Mouse (Mus musculus): ENCODE measurements around the gene Ranbp3l. TPM values are rescaled to one million over a fixed set of nuclear protein-coding genes. Genes with fewer than 3 reads are reported as not detected.

Ranbp3l gene
- polyA plus RNA-seq, 1 experiment: not detected

GRCm38 (mm10) chr15:9093598-9094365 lies 126.0 kb downstream of the Ranbp3l start:
- no peaks in the 10 kb centered on the region for H3K27me3 ChIP-seq (ENCODE audit: control insufficient read depth, insufficient read depth, low read length, poor library complexity, severe bottlenecking)
- H3K9ac ChIP-seq (ENCODE audit: low read depth, poor library complexity, severe bottlenecking): no peak overlapping the region
- no peaks in the 10 kb centered on the region for H3K4me1 ChIP-seq (ENCODE audit: control insufficient read depth, insufficient read depth, low read length)
- TF ChIP-seq POLR2A (IDR thresholded peaks at IDR 0.05; ENCODE audit: insufficient read depth, low read length) (no peak), EP300 (IDR thresholded peaks at IDR 0.05; ENCODE audit: insufficient read depth, low read depth, low read length) (no peak), CTCF (IDR thresholded peaks at IDR 0.05; ENCODE audit: low read depth, low read length) (no peak)
- 0 out of 2 replicates have a peak overlapping the region, but pooled peaks have one; percentile 2 for H3K27ac ChIP-seq (ENCODE audit: insufficient read depth, low read length)
- peaks cover 7% of the 10 kb centered on the region for H3K36me3 ChIP-seq (ENCODE audit: control insufficient read depth, insufficient read depth, low read length, poor library complexity, severe bottlenecking)
- H3K9me3 ChIP-seq (replicated peaks; ENCODE audit: control insufficient read depth, insufficient read depth, low read length, poor library complexity, severe bottlenecking): no peaks in the 10 kb centered on the region; the same call in 1 of the 2 replicates
- peak overlapping the region; percentile 21 for H3K4me3 ChIP-seq (ENCODE audit: low read depth, low read length)

GRCm38 (mm10) chr15:9094366-9094750 lies 126.6 kb downstream of the Ranbp3l start:
- peak; percentile 91 for TF ChIP-seq EP300 (IDR thresholded peaks at IDR 0.05; ENCODE audit: insufficient read depth, low read depth, low read length)
- no peak for TF ChIP-seq POLR2A (IDR thresholded peaks at IDR 0.05; ENCODE audit: insufficient read depth, low read length)

GRCm38 (mm10) chr15:9096865-9097264 lies 129.1 kb downstream of the Ranbp3l start:
- Histone ChIP-seq H3K36me3 (ENCODE audit: control insufficient read depth, insufficient read depth, low read length, poor library complexity, severe bottlenecking) (peaks cover 12% of the 10 kb centered on the region), H3K9me3 (replicated peaks; ENCODE audit: control insufficient read depth, insufficient read depth, low read length, poor library complexity, severe bottlenecking) (no peaks in the 10 kb centered on the region; the same call in 1 of the 2 replicates), H3K9ac (ENCODE audit: low read depth, poor library complexity, severe bottlenecking) (no peak overlapping the region), H3K4me3 (ENCODE audit: low read depth, low read length) (no peak overlapping the region), H3K4me1 (ENCODE audit: control insufficient read depth, insufficient read depth, low read length) (no peaks in the 10 kb centered on the region), H3K27me3 (ENCODE audit: control insufficient read depth, insufficient read depth, low read length, poor library complexity, severe bottlenecking) (no peaks in the 10 kb centered on the region), H3K27ac (ENCODE audit: insufficient read depth, low read length) (no peak overlapping the region)
- TF ChIP-seq CTCF (IDR thresholded peaks at IDR 0.05; ENCODE audit: low read depth, low read length) (no peak), POLR2A (IDR thresholded peaks at IDR 0.05; ENCODE audit: insufficient read depth, low read length) (no peak), EP300 (IDR thresholded peaks at IDR 0.05; ENCODE audit: insufficient read depth, low read depth, low read length) (no peak)

More at GRCm38 (mm10) chr15:9094366-9094750, 126.6 kb downstream of the Ranbp3l start:
- no peaks in the 10 kb centered on the region for H3K27me3 ChIP-seq (ENCODE audit: control insufficient read depth, insufficient read depth, low read length, poor library complexity, severe bottlenecking)
- no peaks in the 10 kb centered on the region for H3K4me1 ChIP-seq (ENCODE audit: control insufficient read depth, insufficient read depth, low read length)
- H3K27ac ChIP-seq (ENCODE audit: insufficient read depth, low read length): peak overlapping the region; percentile 58
- H3K36me3 ChIP-seq (ENCODE audit: control insufficient read depth, insufficient read depth, low read length, poor library complexity, severe bottlenecking): peaks cover 7% of the 10 kb centered on the region
- H3K9ac ChIP-seq (ENCODE audit: low read depth, poor library complexity, severe bottlenecking): no peak overlapping the region
- H3K9me3 ChIP-seq (replicated peaks; ENCODE audit: control insufficient read depth, insufficient read depth, low read length, poor library complexity, severe bottlenecking): no peaks in the 10 kb centered on the region; the same call in 1 of the 2 replicates
- peak overlapping the region; percentile 48 for H3K4me3 ChIP-seq (ENCODE audit: low read depth, low read length)

- Histone ChIP-seq H3K9me3 (replicated peaks; ENCODE audit: control insufficient read depth, insufficient read depth, low read length, poor library complexity, severe bottlenecking) (no peaks in the 10 kb centered on the region), H3K4me3 (ENCODE audit: low read depth, low read length) (no peak overlapping the region), H3K9ac (ENCODE audit: low read depth, poor library complexity, severe bottlenecking) (no peak overlapping the region), H3K36me3 (ENCODE audit: control insufficient read depth, insufficient read depth, low read length, poor library complexity, severe bottlenecking) (peaks cover 26% of the 10 kb centered on the region), H3K27ac (ENCODE audit: insufficient read depth, low read length) (no peak overlapping the region), H3K27me3 (ENCODE audit: control insufficient read depth, insufficient read depth, low read length, poor library complexity, severe bottlenecking) (no peaks in the 10 kb centered on the region), H3K4me1 (ENCODE audit: control insufficient read depth, insufficient read depth, low read length) (no peaks in the 10 kb centered on the region)
- TF ChIP-seq POLR2A (IDR thresholded peaks at IDR 0.05; ENCODE audit: insufficient read depth, low read length) (no peak), EP300 (IDR thresholded peaks at IDR 0.05; ENCODE audit: insufficient read depth, low read depth, low read length) (no peak), CTCF (IDR thresholded peaks at IDR 0.05; ENCODE audit: low read depth, low read length) (no peak)
These were observed 132.8 kb downstream of the Ranbp3l start for GRCm38 (mm10) chr15:9100446-9101077.

GRCm38 (mm10) chr15:9106303-9107074 lies 138.7 kb downstream of the Ranbp3l start:
- no peaks in the 10 kb centered on the region for H3K27me3 ChIP-seq (ENCODE audit: control insufficient read depth, insufficient read depth, low read length, poor library complexity, severe bottlenecking)
- TF ChIP-seq EP300 (IDR thresholded peaks at IDR 0.05; ENCODE audit: insufficient read depth, low read depth, low read length): no peak
- TF ChIP-seq POLR2A (IDR thresholded peaks at IDR 0.05; ENCODE audit: insufficient read depth, low read length): no peak
- TF ChIP-seq CTCF (IDR thresholded peaks at IDR 0.05; ENCODE audit: low read depth, low read length): no peak
- H3K36me3 ChIP-seq (ENCODE audit: control insufficient read depth, insufficient read depth, low read length, poor library complexity, severe bottlenecking): peaks cover 33% of the 10 kb centered on the region

More at GRCm38 (mm10) chr15:9106303-9107074, 138.7 kb downstream of the Ranbp3l start:
- no peak overlapping the region for H3K9ac ChIP-seq (ENCODE audit: low read depth, poor library complexity, severe bottlenecking)
- H3K4me1 ChIP-seq (ENCODE audit: control insufficient read depth, insufficient read depth, low read length): no peaks in the 10 kb centered on the region
- H3K27ac ChIP-seq (ENCODE audit: insufficient read depth, low read length): no peak overlapping the region
- no peak overlapping the region for H3K4me3 ChIP-seq (ENCODE audit: low read depth, low read length)
- H3K9me3 ChIP-seq (replicated peaks; ENCODE audit: control insufficient read depth, insufficient read depth, low read length, poor library complexity, severe bottlenecking): no peaks in the 10 kb centered on the region

All from ES-Bruce4 (cell line).